Mouse (Mus musculus) bone marrow macrophage, adult 2 months (primary cell): ENCODE measurements around the gene Hmgb1.

Experiments
- CTCF ChIP-seq: IDR thresholded peaks from 2 replicates; pipeline ENCODE4 v1.5.1; 2012; ENCODE audit warnings: low read depth, mild to moderate bottlenecking, low read length, moderate library complexity
- POLR2A ChIP-seq: IDR thresholded peaks from 2 replicates; pipeline ENCODE4 v1.6.1; 2012; ENCODE audit warnings: mild to moderate bottlenecking, low read depth, low read length, borderline replicate concordance

DNA sequence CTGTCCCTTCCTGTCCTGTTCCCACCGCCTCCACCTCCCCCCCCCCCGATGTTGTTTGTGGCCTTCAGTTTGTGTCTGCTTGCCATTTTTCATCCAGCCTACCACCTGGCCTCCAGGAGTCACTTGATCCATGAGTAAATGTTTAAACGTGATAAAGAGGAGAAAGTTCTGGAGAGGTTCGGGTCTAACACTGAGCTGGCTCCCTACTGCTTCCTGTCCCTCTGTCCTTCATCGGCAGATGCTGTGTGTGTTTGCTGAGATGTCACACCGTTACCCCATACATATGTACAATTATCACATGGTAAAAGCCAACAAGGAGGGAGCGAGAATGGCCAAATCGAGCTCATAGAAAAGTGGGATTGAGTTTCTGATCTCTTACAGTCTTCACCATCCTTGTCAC lies 107.2 kb downstream of the Hmgb1 start:
- TF ChIP-seq CTCF, result no peak
- no peak for TF ChIP-seq POLR2A
